Mouse (Mus musculus) cerebellum, adult 2 months (tissue): ENCODE results near the gene Schip1.

Source experiments
- CTCF ChIP-seq: fragments of 200-500 bp; IDR thresholded peaks from 2 replicates; pipeline ENCODE4 v1.5.1; 2011; ENCODE audit warnings: low read depth, mild to moderate bottlenecking, control low read depth, low read length, moderate library complexity, borderline replicate concordance; ENCODE audit not compliant: insufficient read depth
- POLR2A ChIP-seq: fragments of 200-500 bp; IDR thresholded peaks from 2 replicates; pipeline ENCODE4 v1.6.1; 2011; ENCODE audit warnings: low read length, control low read depth, borderline replicate concordance; ENCODE audit not compliant: insufficient read depth

DNA sequence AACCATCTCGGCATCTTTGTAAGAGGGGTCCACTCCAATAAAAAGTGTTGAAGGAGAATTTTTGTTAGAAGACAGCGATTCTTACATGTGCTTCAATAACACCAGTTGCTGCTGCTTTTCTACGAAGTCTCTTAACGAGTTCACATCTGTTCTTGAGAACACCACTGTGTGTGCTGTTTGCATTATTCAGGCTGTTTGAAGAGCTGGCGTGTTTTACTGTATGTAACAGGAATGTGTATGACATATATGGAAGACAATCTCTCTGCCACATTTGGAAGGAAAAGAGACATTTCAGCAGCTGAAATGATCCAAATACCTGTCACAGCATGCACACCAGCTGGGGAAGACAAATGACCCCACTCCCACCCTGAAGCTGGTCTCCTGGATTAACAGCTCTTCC lies 406.0 kb downstream of the Schip1 start:
- TF ChIP-seq CTCF (no peak), POLR2A (no peak)
